20 mouse cellular contexts compared by ENCODE assay signal in genomic region chrX:50968157-50968932, GRCm38 (mm10). TPM values are rescaled to one million over a fixed set of nuclear protein-coding genes. Genes with fewer than 3 reads are reported as not detected.
DNase-seq lines count a peak whose midpoint lies in the region; ATAC-seq and TF ChIP-seq lines count a peak whose summit lies in the region.
"Had no signal": no experiment of that assay in that cellular context is flagged by ENCODE, and none has a peak within 500 bp of the region (broad histone marks: within the 10 kb centered on the region; RNA-seq: fewer than 3 reads in every experiment).

No protein-coding gene starts in this region.

- no peaks in the 10 kb centered on the region for H3K4me1 ChIP-seq in lung, embryonic 14.5 days (ENCODE audit: insufficient read depth)
- H3K4me1 ChIP-seq: forebrain, embryonic 12.5 days; hindbrain, embryonic 15.5 days; limb, embryonic 12.5 days; midbrain, embryonic 15.5 days; neural tube, embryonic 13.5 days had no signal

- no peaks in the 10 kb centered on the region for H3K27me3 ChIP-seq in lung, embryonic 14.5 days (ENCODE audit: insufficient read depth, low read length)
- H3K27me3 ChIP-seq: forebrain, embryonic 12.5 days; hindbrain, embryonic 15.5 days; limb, embryonic 12.5 days; midbrain, embryonic 15.5 days; neural tube, embryonic 13.5 days had no signal

- peak; percentile 35 for DNase-seq in embryo, embryonic 10 days (ENCODE audit: low spot score)
- no peak for DNase-seq in embryo, embryonic 11 days
- DNase-seq in urinary bladder, postnatal 14 days (ENCODE audit: low spot score), result peak; percentile 11
- no peak for DNase-seq in urinary bladder, adult 18-20 months (ENCODE audit: low spot score in 2 of 2)
- DNase-seq in lung, embryonic 14.5 days, result peak; percentile 48
- peak; percentile 7 for DNase-seq in yolk sac, embryonic 10.5 days (ENCODE audit: low spot score)
- no peak for DNase-seq in spleen, postnatal 14 days (ENCODE audit: low spot score in 2 of 2)
- no peak for DNase-seq in gastrocnemius, postnatal 4 days (ENCODE audit: low spot score in 2 of 2)
- DNase-seq: adrenal gland, adult 8-10 months; gastrocnemius, postnatal 14 days; retina, postnatal 1 day; spleen, adult 18-20 months had no signal

- 0 out of 2 replicates have a peak overlapping the region, but pooled peaks have one; percentile 16 for H3K4me2 ChIP-seq in lung, embryonic 14.5 days
- H3K4me2 ChIP-seq: forebrain, embryonic 12.5 days; hindbrain, embryonic 15.5 days; limb, embryonic 12.5 days; midbrain, embryonic 15.5 days; neural tube, embryonic 13.5 days had no signal

- no peak for TF ChIP-seq CTCF in lung, embryonic 14.5 days (IDR thresholded peaks at IDR 0.05; ENCODE audit: low read depth)

- H3K27ac ChIP-seq in lung, embryonic 14.5 days (ENCODE audit: low read depth), result peak overlapping the region; percentile 69
- H3K27ac ChIP-seq: forebrain, embryonic 12.5 days; hindbrain, embryonic 15.5 days; limb, embryonic 12.5 days; macrophage; midbrain, embryonic 15.5 days; neural tube, embryonic 13.5 days had no signal

- 41% methylated on average over 10 of the region's 10 CpGs for WGBS in lung, embryonic 14.5 days

- no peak overlapping the region for H3K4me3 ChIP-seq in lung, embryonic 14.5 days (ENCODE audit: low read depth, low read length)
- H3K4me3 ChIP-seq: forebrain, embryonic 12.5 days; hindbrain, embryonic 15.5 days; limb, embryonic 12.5 days; midbrain, embryonic 15.5 days; neural tube, embryonic 13.5 days had no signal

- H3K9me3 ChIP-seq in lung, embryonic 14.5 days (ENCODE audit: low read depth, low read length), result no peaks in the 10 kb centered on the region
- H3K9me3 ChIP-seq: forebrain, embryonic 12.5 days; hindbrain, embryonic 15.5 days; limb, embryonic 12.5 days; midbrain, embryonic 15.5 days; neural tube, embryonic 13.5 days had no signal

- H3K36me3 ChIP-seq in lung, embryonic 14.5 days (ENCODE audit: insufficient read depth), result no peaks in the 10 kb centered on the region
- H3K36me3 ChIP-seq: forebrain, embryonic 12.5 days; hindbrain, embryonic 15.5 days; limb, embryonic 12.5 days; midbrain, embryonic 15.5 days; neural tube, embryonic 13.5 days had no signal

- peak; percentile 70; the same call in 1 of the 2 replicates for ATAC-seq in lung, embryonic 14.5 days (ENCODE audit: insufficient read depth)
- ATAC-seq: midbrain, embryonic 15.5 days had no signal

- no peak overlapping the region for H3K9ac ChIP-seq in lung, embryonic 14.5 days
- H3K9ac ChIP-seq: forebrain, embryonic 12.5 days; hindbrain, embryonic 15.5 days; limb, embryonic 12.5 days; midbrain, embryonic 15.5 days; neural tube, embryonic 13.5 days had no signal

RNA-seq across cellular contexts. Expression of gene Frmd7, which starts 25.8 kb away (rescaled TPM):
- 0.08 TPM in 1 of 2 replicates, not detected in the other for polyA plus RNA-seq in lung, embryonic 14.5 days (2014; fragmentation: Nextera tagmentation; extraction: Ambion mirVana)
- 1 to 10 TPM in 1 of 2 experiments, under 1 TPM in 1; 0.91 to 1.6 TPM for total RNA-seq in gastrocnemius, postnatal 4 days (2021)
- total RNA-seq: common myeloid progenitor, adult 5-6 weeks had no signal
- polyA plus RNA-seq: forebrain, embryonic 12.5 days; kidney, embryonic 14.5 days; macrophage had no signal

RNA-seq across cellular contexts. Expression of gene Rap2c, which starts 49.5 kb away (rescaled TPM):
- polyA plus RNA-seq in lung, embryonic 14.5 days (2014; fragmentation: Nextera tagmentation; extraction: Ambion mirVana), result 24.3 and 26.7 TPM in 2 replicates
- total RNA-seq in gastrocnemius, postnatal 4 days (2021), result 10 to 100 TPM; 47.7 to 55.4 TPM

Comparison
In these comparisons a context has a peak if more than half of its experiments do, and no peak if none do; other contexts are left out.
1. DNase-seq: peak in embryo, embryonic 10 days (single experiment), urinary bladder, postnatal 14 days (single experiment), lung, embryonic 14.5 days (single experiment) and yolk sac, embryonic 10.5 days (single experiment); none in embryo, embryonic 11 days (single experiment), urinary bladder, adult 18-20 months (0 of 2), spleen, postnatal 14 days (0 of 2) and gastrocnemius, postnatal 4 days (0 of 2).